Mouse (Mus musculus) adrenal gland, postnatal 10 days (tissue): ENCODE results near the gene Rgs10. TPM values are rescaled to one million over a fixed set of nuclear protein-coding genes. Genes with fewer than 3 reads are reported as not detected.

Experiments used
- DNase-seq: peaks from one replicate; pipeline ENCODE4 v3.0.0; 2021; ENCODE audit warnings: mixed read lengths
- total RNA-seq, 2 experiments: library from RNA; stranded (reverse); gene quantifications; 2 replicates each; pipeline ENCODE4 v1.2.3; 2021

The Rgs10 gene
- total RNA-seq, 2 experiments from 2014 or later: 13.4 to 14.2 TPM

DNA sequence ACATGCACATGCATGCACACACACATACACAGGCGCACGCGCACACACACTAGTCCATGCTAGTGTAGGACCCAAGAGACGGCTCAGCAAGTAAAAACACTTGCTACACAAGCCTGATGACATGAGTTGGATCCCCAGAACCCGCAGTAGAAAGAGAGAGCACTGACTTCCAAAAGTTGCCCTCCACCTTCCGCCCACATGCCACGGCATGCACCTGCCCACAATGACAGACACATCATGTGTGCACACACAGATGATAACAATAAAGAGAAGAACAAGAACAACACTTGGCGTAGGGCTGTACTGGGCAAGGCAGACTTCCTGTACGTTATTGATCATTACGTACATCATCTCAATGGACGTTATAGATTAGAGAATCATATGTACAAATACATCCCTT is 44.4 kb downstream of the Rgs10 start:
- no peak for DNase-seq

DNA sequence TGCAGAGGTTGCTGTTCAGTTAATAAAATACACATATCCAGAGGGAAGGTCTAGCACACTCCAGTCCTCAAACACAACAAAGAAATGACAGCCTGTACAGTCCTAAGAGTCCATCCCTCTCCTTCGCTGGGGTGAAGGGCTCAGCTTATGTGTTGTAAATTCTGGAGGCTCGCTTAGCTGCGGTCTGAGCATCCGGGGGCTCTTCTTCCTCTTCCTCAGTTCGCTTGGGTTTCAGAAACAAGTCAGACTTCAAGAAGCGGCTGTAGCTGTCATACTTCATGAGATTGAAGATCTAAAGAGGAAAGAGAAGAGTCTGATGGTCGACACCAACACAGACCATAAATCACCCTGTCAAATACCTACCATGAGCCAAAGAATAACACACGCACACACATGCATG is 44.8 kb downstream of the Rgs10 start:
- no peak for DNase-seq

DNA sequence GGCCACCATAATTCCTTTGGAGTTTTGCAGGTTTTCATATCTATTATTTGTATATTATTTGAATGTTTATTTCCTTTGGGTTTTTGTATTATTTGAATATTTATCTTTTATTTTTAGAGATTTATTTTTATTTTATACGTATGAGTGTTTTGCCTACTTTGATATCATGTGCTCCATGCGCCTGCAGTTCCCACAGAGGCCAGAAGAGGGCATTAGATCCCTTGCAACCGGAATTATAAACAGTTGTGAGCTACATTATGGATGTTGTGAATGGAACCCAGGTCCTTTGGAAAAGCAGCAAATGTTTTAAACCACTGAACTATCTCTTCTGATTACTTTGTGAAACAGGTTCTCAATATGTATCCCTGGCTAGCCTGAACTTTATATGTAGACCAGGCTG is 46.2 kb downstream of the Rgs10 start:
- peak; percentile 51 for DNase-seq

DNA sequence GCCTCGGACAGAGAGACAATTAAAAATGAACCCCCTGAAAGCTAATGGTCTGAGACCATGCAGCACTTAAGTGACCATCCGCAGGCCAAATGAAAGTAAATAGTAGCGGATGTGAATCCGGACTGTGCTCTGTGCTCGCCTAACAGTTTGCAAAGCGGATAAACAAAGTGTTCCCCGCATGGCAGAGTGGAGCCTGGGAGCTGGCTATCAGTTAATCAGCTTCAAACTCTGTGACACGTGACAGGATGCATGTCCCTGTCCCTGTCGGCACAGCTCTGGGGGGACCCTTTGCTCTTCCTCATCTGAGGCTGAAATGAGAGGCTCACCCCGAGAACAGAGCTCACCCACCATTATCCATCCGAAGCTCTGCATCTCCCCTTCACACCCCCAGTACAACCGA is 49.2 kb downstream of the Rgs10 start:
- no peak for DNase-seq

DNA sequence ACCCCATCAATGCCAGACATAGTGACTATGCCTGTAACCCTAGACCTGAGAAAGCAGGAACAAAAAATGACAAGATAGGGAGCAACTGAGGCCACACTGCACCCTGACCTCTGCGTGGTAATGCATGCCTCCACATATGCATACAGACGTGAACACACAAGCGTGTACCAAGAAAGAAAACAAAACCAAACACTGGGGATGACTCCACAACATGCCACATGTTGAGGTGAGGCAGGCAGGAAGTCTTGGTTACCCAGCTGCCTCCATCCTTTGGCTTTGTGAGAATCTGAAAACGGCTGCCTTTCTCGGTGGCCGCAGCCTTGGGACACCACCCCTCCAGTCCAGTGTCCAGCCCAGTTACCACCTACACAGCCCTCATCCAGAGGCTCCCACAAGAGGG is 49.7 kb downstream of the Rgs10 start:
- no peak for DNase-seq

DNA sequence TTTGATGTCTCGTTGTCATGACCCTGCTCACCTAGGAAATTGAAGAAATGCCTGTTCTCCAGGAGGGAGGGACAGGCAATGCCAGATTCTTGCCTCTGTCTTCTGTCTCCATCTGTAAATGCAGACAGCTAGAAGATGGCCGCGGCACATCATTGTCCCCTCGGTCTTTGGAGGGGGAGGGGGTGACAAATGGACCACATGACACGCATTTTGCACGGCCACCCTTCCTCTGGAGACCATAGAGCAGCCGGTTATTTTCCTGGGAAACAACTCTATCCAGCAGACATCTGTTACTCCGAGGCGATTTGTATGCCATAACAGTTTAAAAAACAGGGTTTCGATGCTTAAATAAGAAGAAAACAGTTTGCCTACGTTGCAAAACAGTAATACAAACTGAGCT is 51.9 kb downstream of the Rgs10 start:
- DNase-seq: no peak

DNA sequence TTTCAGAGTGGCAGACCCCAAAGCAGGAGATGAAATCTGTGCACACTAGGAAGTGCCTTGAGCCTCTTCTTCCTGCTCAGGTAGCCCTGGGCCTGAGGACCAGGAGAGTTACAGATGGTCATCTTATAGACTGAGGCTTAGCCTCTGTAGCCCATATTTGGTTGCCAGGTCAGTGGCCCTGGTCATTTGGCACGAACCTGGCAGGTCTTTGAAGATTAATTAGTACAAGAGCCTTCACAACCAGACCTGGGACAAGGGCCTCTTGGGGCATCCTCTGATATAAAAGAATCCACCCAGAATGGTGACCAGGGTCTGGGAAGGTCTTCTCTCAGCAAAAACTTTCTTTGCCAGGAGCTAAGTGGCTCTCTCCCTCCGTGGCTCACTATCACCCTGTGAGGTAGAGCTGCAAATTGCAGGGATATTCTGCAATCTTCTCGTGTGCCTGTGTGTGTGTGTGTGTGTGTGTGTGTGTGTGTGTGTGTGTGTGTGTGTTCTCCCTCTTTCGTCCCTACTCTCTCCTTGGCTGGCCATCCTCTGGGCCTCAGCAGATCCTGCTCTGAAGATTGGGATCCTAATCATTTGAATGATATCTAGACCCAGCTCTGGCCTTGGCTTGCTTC is 53.4 kb downstream of the Rgs10 start:
- DNase-seq: peak; percentile 16

DNA sequence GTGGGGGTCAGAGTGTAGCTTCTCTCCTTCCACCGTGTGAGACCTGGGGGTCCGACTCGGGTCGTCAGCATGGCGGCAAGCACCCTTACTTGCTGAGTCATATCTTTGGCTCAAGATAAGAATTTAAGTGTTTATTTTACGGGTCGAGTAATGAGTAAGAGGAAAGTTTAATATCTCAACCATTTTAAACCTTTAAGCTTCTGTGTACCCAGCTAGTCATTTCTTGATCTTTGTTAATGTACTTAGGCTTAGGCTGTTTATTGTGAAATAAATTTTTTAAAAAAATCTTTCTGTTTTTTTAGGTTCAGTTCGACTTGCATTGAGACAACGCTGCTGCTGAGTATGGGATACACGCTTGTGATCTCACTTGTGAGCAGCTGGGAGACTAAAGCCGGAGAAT is 54.0 kb downstream of the Rgs10 start:
- no peak for DNase-seq

DNA sequence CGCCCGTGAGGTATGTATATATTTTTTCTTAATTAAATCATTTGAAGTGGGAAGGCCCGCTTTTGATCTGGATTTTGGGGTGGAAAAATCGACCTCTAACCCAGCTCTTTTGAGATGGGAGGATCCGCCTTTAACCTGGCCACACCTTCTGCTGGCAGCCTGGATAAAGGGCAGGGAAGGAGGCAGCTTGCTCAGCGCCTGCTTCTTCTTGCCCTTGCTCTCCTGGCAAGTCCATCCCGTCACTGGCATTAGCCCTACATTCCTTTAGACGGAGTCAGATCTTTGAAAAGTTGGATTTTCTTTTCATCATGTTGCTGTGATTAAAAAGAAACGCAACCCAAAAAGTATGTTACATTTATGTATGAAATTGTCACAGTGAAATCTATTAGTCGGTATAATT is 54.8 kb downstream of the Rgs10 start:
- no peak for DNase-seq

DNA sequence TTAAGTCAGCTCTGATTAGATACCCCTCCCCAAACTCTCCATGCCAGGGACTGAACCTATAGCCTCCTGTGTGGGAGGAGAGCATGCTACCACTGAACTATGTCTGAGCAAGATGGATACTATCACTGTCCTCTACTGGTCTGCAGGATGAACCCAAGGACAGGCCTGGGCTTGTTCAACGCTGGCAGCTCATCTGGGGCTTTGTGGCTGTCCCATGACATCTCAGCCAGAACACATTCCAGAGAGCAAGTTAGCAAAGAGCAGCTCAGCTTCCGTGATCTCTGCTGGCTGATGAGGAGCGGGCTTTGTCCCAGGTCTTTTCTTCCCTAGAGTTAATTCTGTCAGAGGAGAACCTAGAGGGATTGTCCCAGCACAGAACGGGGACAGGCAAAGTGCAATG is 55.6 kb downstream of the Rgs10 start:
- DNase-seq: no peak

DNA sequence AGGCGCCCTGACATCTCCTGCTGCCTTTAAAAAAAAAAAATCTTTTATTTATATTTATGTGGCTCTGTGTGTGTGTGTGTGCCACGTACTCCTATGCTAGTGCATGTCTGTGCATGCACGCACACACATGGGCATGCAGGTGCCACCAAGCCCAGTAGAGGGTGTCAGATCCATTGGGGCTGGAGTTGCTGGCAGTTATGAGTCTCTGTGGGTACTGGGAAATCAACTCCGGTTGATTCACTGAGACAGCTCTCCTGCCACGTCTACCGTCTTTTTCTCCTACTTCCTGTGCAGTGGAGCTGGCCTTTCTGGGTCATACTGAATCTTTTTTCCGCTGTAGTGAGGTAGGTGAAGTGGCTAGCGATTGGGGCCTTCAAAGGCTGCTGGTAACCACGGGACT is 58.8 kb downstream of the Rgs10 start:
- no peak for DNase-seq

DNA sequence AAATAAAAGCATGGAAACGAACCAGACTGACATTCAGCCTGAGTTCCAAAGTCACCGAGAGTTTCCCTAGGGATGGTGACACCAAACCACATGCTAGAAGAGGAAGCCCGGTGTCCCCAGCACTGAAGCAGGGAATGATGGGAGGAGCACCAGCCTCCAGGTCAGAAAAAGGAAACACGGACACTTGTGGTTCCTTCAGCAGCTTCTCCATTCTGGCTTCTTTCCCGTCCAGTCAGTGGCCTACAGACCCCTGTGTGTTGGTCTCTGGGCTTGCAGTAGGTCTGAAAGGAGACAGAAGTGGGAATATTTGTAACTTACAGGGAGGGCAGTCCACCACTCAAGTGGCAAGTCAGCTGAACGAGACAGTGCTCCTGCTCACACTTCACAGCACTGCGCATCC is 59.4 kb downstream of the Rgs10 start:
- no peak for DNase-seq

DNA sequence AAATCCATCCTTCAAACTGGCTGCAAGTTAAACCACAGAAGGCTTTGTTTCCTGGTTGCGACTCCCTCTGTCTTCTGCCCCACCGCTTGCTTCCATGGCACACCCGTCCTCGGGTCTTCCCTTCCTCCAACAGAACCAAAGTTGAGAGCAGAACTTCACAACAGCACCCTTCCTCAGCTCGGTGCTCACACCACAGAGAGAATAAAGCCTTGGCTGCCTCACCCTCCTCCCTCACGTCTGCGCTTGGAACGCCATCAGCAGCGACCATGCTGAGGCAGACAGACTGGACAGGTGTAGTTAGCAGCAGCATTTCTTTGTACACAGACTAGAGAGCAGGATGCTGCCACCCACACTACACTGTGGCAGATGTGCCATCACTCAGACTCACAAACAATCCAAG is 59.8 kb downstream of the Rgs10 start:
- DNase-seq: no peak

DNA sequence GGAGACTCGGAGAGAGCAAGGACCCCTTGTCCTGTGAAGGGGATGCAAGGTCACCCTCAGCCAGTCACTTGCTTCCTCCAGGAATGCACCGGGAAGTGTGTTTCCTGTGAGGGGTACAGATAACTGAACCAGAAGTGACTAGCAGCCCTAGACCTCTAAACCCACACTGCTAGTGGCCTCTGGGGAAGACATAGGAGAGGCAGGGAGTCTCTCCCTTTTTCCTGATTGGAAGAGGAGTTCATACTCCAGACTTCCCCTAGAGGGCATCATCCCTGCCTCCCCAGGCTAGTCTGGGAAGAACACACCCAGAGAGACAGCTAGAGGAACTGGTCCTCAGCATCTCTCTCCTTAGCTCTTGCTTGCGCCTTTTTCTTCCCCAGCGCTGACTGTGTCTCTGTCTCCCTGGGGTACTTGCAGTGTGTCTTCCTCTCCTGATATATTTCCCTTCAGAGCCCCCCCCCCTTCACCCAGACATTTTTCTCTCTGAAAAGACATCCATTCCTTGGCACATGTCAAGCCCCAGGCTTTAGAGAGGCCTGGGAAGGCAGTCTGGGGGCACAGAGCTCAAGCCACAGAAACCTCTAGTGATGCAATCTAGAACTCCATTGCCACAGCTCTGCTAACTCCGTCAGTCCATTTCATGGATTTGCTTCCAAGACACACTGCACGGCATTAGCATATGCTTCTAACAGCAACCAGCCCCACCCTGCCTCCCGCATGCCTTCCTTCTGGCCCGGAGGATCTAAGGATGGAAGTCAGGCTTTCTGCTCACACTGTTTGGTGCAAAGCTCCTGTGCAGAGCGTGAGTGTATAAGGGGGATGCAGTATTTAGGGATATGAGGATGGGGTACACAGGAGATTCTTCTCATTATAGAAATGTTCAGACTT is 61.4 kb downstream of the Rgs10 start:
- peak; percentile 27 for DNase-seq

DNA sequence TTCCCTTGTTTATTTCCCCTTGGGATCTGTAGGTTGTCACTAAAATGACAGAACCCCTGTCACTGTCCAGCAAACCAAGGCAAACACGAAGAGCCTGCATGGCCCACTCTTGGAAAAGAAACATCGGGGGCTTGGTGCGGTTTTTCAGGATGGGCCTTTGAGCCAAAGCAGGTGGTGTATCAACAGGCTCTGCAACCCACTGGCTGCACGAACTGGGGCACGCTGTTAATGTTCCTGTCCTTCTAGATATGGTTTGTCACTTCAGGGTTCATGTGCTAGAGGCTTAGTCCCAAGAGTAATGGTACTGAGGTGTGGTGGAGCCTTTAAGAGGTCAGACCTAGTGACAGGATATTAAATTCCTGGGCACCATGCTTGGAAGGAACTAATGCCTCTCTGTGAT is 63.1 kb downstream of the Rgs10 start:
- no peak for DNase-seq

DNA sequence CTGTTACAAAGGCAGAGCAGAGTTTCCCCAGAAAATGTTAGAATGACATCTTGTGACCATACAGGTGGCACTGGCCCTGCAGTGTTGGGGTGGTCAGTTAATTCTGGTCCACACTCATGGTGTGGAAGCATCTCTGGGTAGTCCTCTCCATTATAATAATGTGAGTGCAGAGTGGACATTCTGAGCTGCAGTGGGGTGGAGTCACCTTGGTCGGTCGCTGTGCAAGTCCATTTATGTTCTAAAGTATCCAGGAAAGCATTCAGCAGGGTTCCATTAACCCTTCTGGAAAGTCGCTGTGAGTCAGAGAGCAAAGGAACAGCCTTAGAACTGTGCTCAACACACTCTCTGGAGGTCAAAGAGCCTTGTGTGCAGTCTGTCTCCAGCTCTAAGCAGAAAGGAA is 65.8 kb downstream of the Rgs10 start:
- no peak for DNase-seq

DNA sequence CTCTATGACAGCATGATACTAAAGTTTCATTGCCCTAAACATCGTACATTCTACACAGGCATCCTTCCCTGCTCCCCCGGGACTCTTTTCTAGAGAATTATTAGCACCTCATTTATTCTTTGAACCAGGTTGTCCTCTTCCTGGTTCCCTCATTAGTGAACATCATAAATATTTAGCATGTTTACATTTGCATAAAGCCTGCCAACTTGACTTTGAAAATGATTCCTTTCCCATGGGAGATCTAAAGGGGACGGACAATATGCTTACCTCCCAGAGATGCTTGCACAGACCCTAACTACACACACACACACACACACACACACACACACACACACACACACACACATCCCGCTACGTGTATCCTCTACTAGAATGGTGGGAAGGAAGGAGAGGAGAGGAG is 67.4 kb downstream of the Rgs10 start:
- DNase-seq: no peak

DNA sequence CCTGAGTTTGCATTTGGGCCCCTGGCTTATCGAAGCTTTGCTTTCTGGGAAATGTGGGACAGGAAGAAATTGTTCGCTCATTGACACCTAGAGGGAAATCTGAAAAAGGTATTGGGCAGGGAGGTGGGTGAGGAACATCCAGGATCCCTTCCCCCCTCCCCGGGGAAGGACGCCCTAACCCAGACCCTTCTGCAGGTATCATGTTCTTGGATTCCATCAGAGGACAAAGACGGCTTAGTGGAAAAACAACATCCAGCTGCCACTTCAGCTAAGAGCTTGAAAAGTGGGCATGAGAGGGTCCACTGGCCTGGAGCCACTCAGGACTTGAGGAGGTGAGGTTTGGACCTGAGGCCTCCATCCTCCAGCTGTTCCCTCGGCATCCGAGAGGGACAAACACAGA is 68.2 kb downstream of the Rgs10 start:
- no peak for DNase-seq

DNA sequence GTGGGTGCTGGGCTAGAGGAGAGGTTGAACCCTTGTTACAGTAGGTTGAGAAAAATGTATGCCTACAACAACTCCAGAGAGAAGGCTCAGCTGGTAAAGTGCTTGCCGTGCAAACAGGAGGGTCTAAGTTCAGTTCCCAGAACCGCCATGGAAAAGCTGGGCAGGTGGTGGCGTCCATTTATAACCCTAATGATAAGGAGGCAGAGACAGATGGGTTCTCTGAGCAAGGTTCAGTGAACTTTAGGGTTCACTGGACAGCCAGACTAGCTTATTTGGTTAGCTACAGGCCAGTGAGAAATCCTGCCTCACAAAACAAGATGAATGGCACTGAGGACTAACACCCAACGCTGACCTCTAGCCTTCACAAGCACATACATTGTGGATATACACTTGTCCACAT is 68.8 kb downstream of the Rgs10 start:
- DNase-seq: no peak

DNA sequence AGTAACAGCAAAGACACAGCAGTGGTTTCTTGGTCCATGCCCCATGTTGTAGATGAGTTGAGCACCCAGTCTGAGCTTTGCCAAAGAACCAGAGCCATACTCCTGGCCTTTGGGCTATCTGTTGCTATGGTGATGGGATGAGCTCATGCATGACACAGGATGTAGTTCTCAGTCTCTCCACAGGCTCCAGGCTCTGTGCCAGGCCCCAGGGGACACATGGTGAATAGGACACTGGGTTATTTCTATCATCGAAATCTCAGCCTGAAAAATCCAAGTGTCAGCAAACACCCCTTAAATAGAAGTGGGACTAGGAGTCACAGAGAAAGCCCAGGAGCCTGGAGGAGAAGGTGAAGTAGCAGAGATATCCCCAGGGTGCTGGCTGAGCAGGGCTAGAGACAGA is 70.0 kb downstream of the Rgs10 start:
- peak; percentile 73 for DNase-seq

DNA sequence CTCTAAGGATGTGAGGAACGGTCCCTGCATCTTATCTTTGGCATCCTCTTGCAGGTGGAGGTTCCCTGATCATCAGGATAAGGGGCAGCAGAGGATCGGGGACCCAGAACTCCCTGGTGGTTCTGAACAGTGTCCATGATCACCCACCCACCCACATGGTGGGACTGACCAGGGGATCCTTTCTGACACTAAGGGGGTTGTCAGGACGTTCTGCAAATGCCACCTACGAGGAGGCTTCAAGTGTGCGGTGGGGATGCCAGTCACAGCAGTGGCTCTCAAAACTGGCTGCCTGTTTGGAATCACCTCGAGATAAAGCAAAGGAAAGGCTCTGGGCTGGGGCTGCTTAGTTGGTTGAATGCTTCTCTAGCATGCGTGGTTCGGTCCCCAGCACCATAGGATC is 71.6 kb downstream of the Rgs10 start:
- DNase-seq: no peak

DNA sequence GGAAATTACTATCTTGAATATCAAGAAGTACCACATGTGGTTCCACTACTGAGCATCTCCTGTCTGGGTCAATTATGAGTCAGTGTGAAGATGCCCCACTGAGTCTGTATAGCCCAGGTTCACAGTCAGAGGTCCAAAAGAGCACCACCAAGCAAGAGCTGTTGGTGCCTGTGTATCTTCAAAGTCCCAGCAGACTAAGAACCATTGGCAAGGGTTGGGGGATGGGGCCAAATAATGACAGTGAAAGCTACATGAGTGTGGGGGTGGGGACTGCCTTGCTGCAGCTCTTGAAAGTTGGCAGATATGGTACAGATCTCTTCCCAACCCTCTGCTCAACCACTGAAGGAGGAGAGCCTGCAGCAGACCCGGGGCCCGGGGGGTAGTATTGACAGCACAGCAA is 72.0 kb downstream of the Rgs10 start:
- DNase-seq: no peak

DNA sequence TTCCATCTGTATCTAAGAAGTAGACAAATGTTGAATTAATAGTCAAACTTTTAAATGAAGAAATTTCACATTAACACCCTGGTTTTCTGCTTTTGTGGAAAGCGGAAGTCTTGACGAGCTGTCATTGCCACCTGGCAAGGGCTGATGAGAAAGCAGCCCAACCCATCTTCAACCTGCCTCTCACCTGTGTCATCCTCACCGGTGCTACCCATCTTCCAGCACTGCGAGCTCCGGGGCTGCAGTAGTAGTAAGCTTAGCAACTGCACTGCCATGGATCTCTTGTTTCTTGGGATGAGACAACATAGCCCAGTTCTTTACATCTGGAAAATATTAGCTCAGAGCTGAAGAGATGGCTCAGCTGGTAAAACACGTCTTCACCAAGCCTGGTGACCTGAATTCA is 72.9 kb downstream of the Rgs10 start:
- DNase-seq: no peak
